ENCODE assay signal across 26 mouse cellular contexts in genomic region chr1:184487409-184487808, GRCm38 (mm10).
DNase-seq lines count a peak whose midpoint lies in the region; ATAC-seq lines count a peak whose summit lies in the region.
"Had no signal": no experiment of that assay in that cellular context is flagged by ENCODE, and none has a peak within 500 bp of the region (broad histone marks: within the 10 kb centered on the region; RNA-seq: fewer than 3 reads in every experiment).

No protein-coding gene starts in this region.

- no peaks in the 10 kb centered on the region for H3K36me3 ChIP-seq in kidney, embryonic 15.5 days
- no peaks in the 10 kb centered on the region for H3K36me3 ChIP-seq in embryonic facial prominence, embryonic 12.5 days
- no peaks in the 10 kb centered on the region for H3K36me3 ChIP-seq in neural tube, embryonic 14.5 days (ENCODE audit: control insufficient read depth, insufficient read depth, low read length)
- no peaks in the 10 kb centered on the region for H3K36me3 ChIP-seq in forebrain, embryonic 12.5 days (replicated peaks)
- H3K36me3 ChIP-seq: G1E; limb, embryonic 12.5 days; midbrain, embryonic 12.5 days had no signal

- no peak overlapping the region for H3K4me3 ChIP-seq in kidney, embryonic 15.5 days (replicated peaks)
- H3K4me3 ChIP-seq in embryonic facial prominence, embryonic 12.5 days: no peak overlapping the region
- no peak overlapping the region for H3K4me3 ChIP-seq in neural tube, embryonic 14.5 days (ENCODE audit: low read depth, low read length)
- H3K4me3 ChIP-seq in forebrain, embryonic 12.5 days (replicated peaks): no peak overlapping the region
- H3K4me3 ChIP-seq: layer of hippocampus, adult 2 months; limb, embryonic 12.5 days; midbrain, embryonic 12.5 days had no signal

- ATAC-seq in kidney, embryonic 15.5 days (replicated peaks; ENCODE audit: low FRiP score): peak; percentile 56; the same call in 1 of the 2 replicates
- ATAC-seq in embryonic facial prominence, embryonic 12.5 days (ENCODE audit: insufficient number of reproducible peaks, insufficient read depth, low FRiP score, low TSS enrichment): 0 out of 2 replicates have a peak, but pooled peaks have one; percentile 41
- 0 out of 2 replicates have a peak, but pooled peaks have one; percentile 14 for ATAC-seq in neural tube, embryonic 14.5 days (ENCODE audit: low read depth)
- ATAC-seq in forebrain, embryonic 12.5 days (ENCODE audit: low FRiP score): no peak
- ATAC-seq: hindbrain, postnatal 0 days; intestine, postnatal 0 days; liver, postnatal 0 days; lung, postnatal 0 days; Patski had no signal

- no peak overlapping the region for H3K4me2 ChIP-seq in kidney, embryonic 15.5 days
- no peak overlapping the region for H3K4me2 ChIP-seq in embryonic facial prominence, embryonic 12.5 days (replicated peaks)
- H3K4me2 ChIP-seq in neural tube, embryonic 14.5 days (ENCODE audit: low read depth, low read length): no peak overlapping the region
- no peak overlapping the region for H3K4me2 ChIP-seq in forebrain, embryonic 12.5 days
- H3K4me2 ChIP-seq: limb, embryonic 12.5 days; liver, embryonic 11.5 days; midbrain, embryonic 12.5 days had no signal

- WGBS in kidney, embryonic 15.5 days: 23% methylated on average over 6 of the region's 6 CpGs
- 32% methylated on average over 6 of the region's 6 CpGs for WGBS in embryonic facial prominence, embryonic 12.5 days
- WGBS in neural tube, embryonic 14.5 days: 7% methylated on average over 6 of the region's 6 CpGs
- 42% methylated on average over 6 of the region's 6 CpGs for WGBS in forebrain, embryonic 12.5 days

- H3K27me3 ChIP-seq in kidney, embryonic 15.5 days: peaks cover 38% of the 10 kb centered on the region
- H3K27me3 ChIP-seq in embryonic facial prominence, embryonic 12.5 days: 0 out of 2 replicates have a peak, but pooled peaks cover 3% of the 10 kb centered on the region
- no peaks in the 10 kb centered on the region for H3K27me3 ChIP-seq in neural tube, embryonic 14.5 days (ENCODE audit: control insufficient read depth, insufficient read depth, low read length)
- no peaks in the 10 kb centered on the region for H3K27me3 ChIP-seq in forebrain, embryonic 12.5 days
- H3K27me3 ChIP-seq: CH12.LX had no signal

- no peak for DNase-seq in kidney, adult 18-20 months
- DNase-seq in embryo, embryonic 11 days: peak; percentile 47
- DNase-seq in frontal cortex, postnatal 25 days (ENCODE audit: low spot score in 2 of 2): no peak
- DNase-seq: B cell, adult 2 months; cerebellum, adult 11 months; cerebellum, postnatal 10 days; gastrocnemius, postnatal 10 days; heart, postnatal 36 days; kidney, postnatal 14 days; liver, postnatal 0 days; right cerebral cortex, postnatal 14 days; spleen, adult 18-20 months had no signal

- no peaks in the 10 kb centered on the region for H3K9me3 ChIP-seq in kidney, embryonic 15.5 days (replicated peaks)
- H3K9me3 ChIP-seq in embryonic facial prominence, embryonic 12.5 days: no peaks in the 10 kb centered on the region
- H3K9me3 ChIP-seq in neural tube, embryonic 14.5 days (ENCODE audit: control insufficient read depth, low read length): no peaks in the 10 kb centered on the region
- no peaks in the 10 kb centered on the region for H3K9me3 ChIP-seq in forebrain, embryonic 12.5 days
- H3K9me3 ChIP-seq: G1E; limb, embryonic 12.5 days; midbrain, embryonic 12.5 days had no signal

- peaks cover 12% of the 10 kb centered on the region for H3K4me1 ChIP-seq in kidney, embryonic 15.5 days
- H3K4me1 ChIP-seq in embryonic facial prominence, embryonic 12.5 days: no peaks in the 10 kb centered on the region
- H3K4me1 ChIP-seq in neural tube, embryonic 14.5 days (ENCODE audit: control insufficient read depth, insufficient read depth, low read length): no peaks in the 10 kb centered on the region
- H3K4me1 ChIP-seq in forebrain, embryonic 12.5 days: no peaks in the 10 kb centered on the region
- H3K4me1 ChIP-seq: midbrain, embryonic 12.5 days had no signal

- no peak overlapping the region for H3K9ac ChIP-seq in kidney, embryonic 15.5 days
- no peak overlapping the region for H3K9ac ChIP-seq in embryonic facial prominence, embryonic 12.5 days
- H3K9ac ChIP-seq in neural tube, embryonic 14.5 days (replicated peaks; ENCODE audit: low read depth, low read length): no peak overlapping the region
- H3K9ac ChIP-seq in forebrain, embryonic 12.5 days: no peak overlapping the region
- H3K9ac ChIP-seq: limb, embryonic 12.5 days; liver, postnatal 0 days; midbrain, embryonic 12.5 days had no signal

- H3K27ac ChIP-seq in kidney, embryonic 15.5 days: no peak overlapping the region
- H3K27ac ChIP-seq in embryonic facial prominence, embryonic 12.5 days: no peak overlapping the region
- H3K27ac ChIP-seq in neural tube, embryonic 14.5 days (ENCODE audit: low read depth, low read length): no peak overlapping the region
- H3K27ac ChIP-seq in forebrain, embryonic 12.5 days: no peak overlapping the region
- H3K27ac ChIP-seq: hindbrain, postnatal 0 days; layer of hippocampus, adult 2 months; limb, embryonic 12.5 days; midbrain, embryonic 12.5 days had no signal
